In genomic region chr17:30026617-30027016, GRCm38 (mm10) we compare ENCODE assay signal across 8 mouse cellular contexts. TPM values are rescaled to one million over a fixed set of nuclear protein-coding genes. Genes with fewer than 3 reads are reported as not detected.
A peak's percentile ranks its signal among the peaks of the same experiment; 100 is the strongest.
DNase-seq lines count a peak whose midpoint lies in the region; ATAC-seq lines count a peak whose summit lies in the region.

No protein-coding gene starts in this region.

- ATAC-seq in hindbrain, embryonic 11.5 days (ENCODE audit: low FRiP score): no peak
- peak; percentile 60; the same call in 1 of the 2 replicates for ATAC-seq in liver, embryonic 16.5 days (ENCODE audit: low read depth)
- no peak for ATAC-seq in monocyte, adult 5-6 weeks (replicated peaks; ENCODE audit: insufficient number of reproducible peaks, low FRiP score, low TSS enrichment, poor library complexity, severe bottlenecking)

- H3K4me2 ChIP-seq in hindbrain, embryonic 11.5 days (replicated peaks; ENCODE audit: low read depth, low read length): no peak overlapping the region
- peak overlapping the region; percentile 6; the same call in 1 of the 2 replicates for H3K4me2 ChIP-seq in liver, embryonic 16.5 days (ENCODE audit: low read depth, low read length)

- H3K9me3 ChIP-seq in hindbrain, embryonic 11.5 days (ENCODE audit: control insufficient read depth, low read length): no peaks in the 10 kb centered on the region
- H3K9me3 ChIP-seq in hindbrain, embryonic 10.5 days: no peaks in the 10 kb centered on the region
- H3K9me3 ChIP-seq in liver, embryonic 16.5 days (replicated peaks; ENCODE audit: control insufficient read depth, low read length): no peaks in the 10 kb centered on the region

- 0 out of 2 replicates have a peak, but pooled peaks cover 2% of the 10 kb centered on the region for H3K4me1 ChIP-seq in hindbrain, embryonic 11.5 days (replicated peaks; ENCODE audit: control insufficient read depth, insufficient read depth, low read length)
- peaks cover 22% of the 10 kb centered on the region for H3K4me1 ChIP-seq in hindbrain, embryonic 10.5 days (replicated peaks)
- peaks cover 31% of the 10 kb centered on the region for H3K4me1 ChIP-seq in liver, embryonic 16.5 days (ENCODE audit: control insufficient read depth, low read depth, low read length)

- intact Hi-C loops in gastrocnemius, postnatal 14 days (cut with DNase I; ENCODE audit: low total_unique reads): no loop called here

- no peak overlapping the region for H3K4me3 ChIP-seq in hindbrain, embryonic 11.5 days (ENCODE audit: low read depth, low read length)
- no peak overlapping the region for H3K4me3 ChIP-seq in hindbrain, embryonic 10.5 days
- H3K4me3 ChIP-seq in liver, embryonic 16.5 days (ENCODE audit: low read depth, low read length): no peak overlapping the region

- H3K27me3 ChIP-seq in hindbrain, embryonic 11.5 days (ENCODE audit: control insufficient read depth, insufficient read depth, low read length): no peaks in the 10 kb centered on the region
- H3K27me3 ChIP-seq in hindbrain, embryonic 10.5 days (ENCODE audit: insufficient read depth, poor library complexity, severe bottlenecking): no peaks in the 10 kb centered on the region
- H3K27me3 ChIP-seq in liver, embryonic 16.5 days (ENCODE audit: control insufficient read depth, insufficient read depth, low read depth, low read length): no peaks in the 10 kb centered on the region

- H3K27ac ChIP-seq in hindbrain, embryonic 11.5 days (ENCODE audit: low read depth, low read length): no peak overlapping the region
- no peak overlapping the region for H3K27ac ChIP-seq in hindbrain, embryonic 10.5 days
- H3K27ac ChIP-seq in liver, embryonic 16.5 days (ENCODE audit: low read length): no peak overlapping the region

- 64% methylated on average over 6 of the region's 6 CpGs for WGBS in hindbrain, embryonic 11.5 days
- 61% methylated on average over 6 of the region's 6 CpGs for WGBS in hindbrain, embryonic 10.5 days
- 18% methylated on average over 6 of the region's 6 CpGs for WGBS in liver, embryonic 16.5 days (ENCODE audit: insufficient replicate concordance)

- peak; percentile 47 for DNase-seq in hindbrain, embryonic 11.5 days (ENCODE audit: low spot score)
- DNase-seq in hindbrain, embryonic 10.5 days (ENCODE audit: low spot score): no peak
- peak; percentile 14 for DNase-seq in T-cell, adult 2 months (ENCODE audit: low spot score)
- peak; percentile 45 to 59 for DNase-seq in heart, adult 18-20 months
- DNase-seq in frontal cortex, postnatal 10 days (ENCODE audit: low spot score in 2 of 2): no peak
- DNase-seq in gastrocnemius, postnatal 14 days: no peak

- H3K9ac ChIP-seq in hindbrain, embryonic 11.5 days (ENCODE audit: low read depth, low read length): no peak overlapping the region
- no peak overlapping the region for H3K9ac ChIP-seq in liver, embryonic 16.5 days (ENCODE audit: low read depth, low read length)

- no peaks in the 10 kb centered on the region for H3K36me3 ChIP-seq in hindbrain, embryonic 11.5 days (ENCODE audit: control insufficient read depth, insufficient read depth, low read length)
- no peaks in the 10 kb centered on the region for H3K36me3 ChIP-seq in hindbrain, embryonic 10.5 days
- no peaks in the 10 kb centered on the region for H3K36me3 ChIP-seq in liver, embryonic 16.5 days (ENCODE audit: control insufficient read depth, insufficient read depth)

RNA-seq across cellular contexts. Expression of gene Zfand3, which starts 22.1 kb away (rescaled TPM):
- polyA plus RNA-seq in hindbrain, embryonic 11.5 days (2014; fragmentation: Nextera tagmentation; extraction: Ambion mirVana): 61.7 and 61.8 TPM in 2 replicates
- polyA plus RNA-seq in hindbrain, embryonic 10.5 days (2016; fragmentation: Nextera tagmentation; extraction: Ambion mirVana): 70.9 and 97.7 TPM in 2 replicates
- total RNA-seq in heart, adult 18-20 months (2021): 100 to 1,000 TPM; 120 to 131 TPM
- 16.3 and 16.9 TPM in 2 replicates for polyA plus RNA-seq in liver, embryonic 16.5 days (2015; fragmentation: Nextera tagmentation; extraction: Ambion mirVana)
- 100 to 1,000 TPM in 1 of 2 experiments, 10 to 100 TPM in 1; 85.6 to 105 TPM for total RNA-seq in gastrocnemius, postnatal 14 days (2021)
- 61.7 to 76.8 TPM (median 69.9 TPM) in 3 replicates for total RNA-seq in monocyte, adult 5-6 weeks (2017)

RNA-seq across cellular contexts. Expression of gene Mdga1, which starts 56.7 kb away (rescaled TPM):
- polyA plus RNA-seq in hindbrain, embryonic 11.5 days (2014; fragmentation: Nextera tagmentation; extraction: Ambion mirVana): 4.6 and 4.8 TPM in 2 replicates
- polyA plus RNA-seq in hindbrain, embryonic 10.5 days (2016; fragmentation: Nextera tagmentation; extraction: Ambion mirVana): 2.3 and 5.1 TPM in 2 replicates
- total RNA-seq in heart, adult 18-20 months (2021): 10 to 100 TPM; 16.0 to 16.8 TPM
- 1.6 and 1.9 TPM in 2 replicates for polyA plus RNA-seq in liver, embryonic 16.5 days (2015; fragmentation: Nextera tagmentation; extraction: Ambion mirVana)
- total RNA-seq in gastrocnemius, postnatal 14 days (2021): 10 to 100 TPM; 50.6 to 51.2 TPM
- total RNA-seq in monocyte, adult 5-6 weeks (2017): 1.6 to 5.2 TPM in 2 of 3 replicates, not detected in the other

Comparison
In these comparisons a context has a peak if more than half of its experiments do, and no peak if none do; other contexts are left out.
1. DNase-seq: peak in hindbrain, embryonic 11.5 days (single experiment), T-cell, adult 2 months (single experiment) and heart, adult 18-20 months (2 of 2); none in hindbrain, embryonic 10.5 days (single experiment), frontal cortex, postnatal 10 days (0 of 2) and gastrocnemius, postnatal 14 days (single experiment).